Mouse (Mus musculus) adrenal gland, adult 8-10 months (tissue): ENCODE data around the gene Lrmda. TPM values are rescaled to one million over a fixed set of nuclear protein-coding genes. Genes with fewer than 3 reads are reported as not detected.
A peak's percentile ranks its signal among the peaks of the same experiment; 100 is the strongest.

Source experiments
- DNase-seq: peaks from one replicate; pipeline ENCODE4 v3.0.0; 2022
- total RNA-seq, 4 experiments: library from RNA; stranded (reverse); gene quantifications; 2 replicates each; pipeline ENCODE4 v1.2.4; 2022

The Lrmda gene
- total RNA-seq, 4 experiments from 2014 or later, result 3.4 to 8.5 (median 5.7) TPM

DNA sequence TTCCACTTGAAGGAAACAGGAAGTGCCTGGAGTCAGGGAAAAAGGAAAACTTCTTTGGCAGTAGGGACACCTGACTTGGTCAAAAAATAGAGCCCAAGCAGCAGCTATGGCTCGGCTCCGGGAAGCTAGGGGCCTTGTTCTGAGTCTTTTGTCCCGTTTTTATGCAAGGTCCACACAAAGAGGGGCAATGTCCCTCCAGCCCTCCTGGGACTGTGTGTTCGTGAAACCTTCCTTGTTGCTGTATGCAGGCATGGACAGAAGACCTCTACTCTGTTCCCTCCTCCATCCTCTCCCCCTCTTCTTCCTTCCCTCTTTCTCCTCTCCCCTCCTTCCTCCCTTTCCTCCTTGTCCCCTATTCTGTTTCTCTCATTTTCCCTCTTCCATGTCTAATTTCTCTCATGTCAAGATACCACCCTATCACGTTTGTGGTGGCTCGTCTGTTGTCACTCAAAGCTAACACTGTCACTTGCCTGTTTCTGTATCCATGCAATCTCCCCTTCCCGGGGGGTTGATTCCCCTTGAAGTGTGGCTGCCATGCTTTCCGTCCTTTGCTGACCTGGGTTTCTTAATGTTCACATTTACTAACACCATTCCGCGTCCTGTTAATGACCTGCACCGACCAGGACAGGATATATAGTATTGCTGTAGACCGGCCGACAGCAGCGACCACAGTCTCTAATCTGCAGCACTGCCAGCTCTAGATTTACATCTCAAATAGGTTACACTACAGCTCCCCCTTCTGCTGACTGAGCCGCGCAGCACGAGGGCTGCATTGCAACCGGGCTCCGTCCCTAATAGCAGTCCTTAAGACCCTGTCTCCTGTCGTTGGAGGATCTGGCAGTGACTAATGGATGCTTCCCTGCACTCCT, 788.4 kb downstream of the Lrmda start:
- peak; percentile 58 for DNase-seq

- no peak for DNase-seq
Measured at GRCm38 (mm10) chr14:22808595-22809166, 789.2 kb downstream of the Lrmda start.

GRCm38 (mm10) chr14:22809229-22809628, 789.7 kb downstream of the Lrmda start:
- no peak for DNase-seq

GRCm38 (mm10) chr14:22810531-22810930, 791.0 kb downstream of the Lrmda start:
- no peak for DNase-seq

DNA sequence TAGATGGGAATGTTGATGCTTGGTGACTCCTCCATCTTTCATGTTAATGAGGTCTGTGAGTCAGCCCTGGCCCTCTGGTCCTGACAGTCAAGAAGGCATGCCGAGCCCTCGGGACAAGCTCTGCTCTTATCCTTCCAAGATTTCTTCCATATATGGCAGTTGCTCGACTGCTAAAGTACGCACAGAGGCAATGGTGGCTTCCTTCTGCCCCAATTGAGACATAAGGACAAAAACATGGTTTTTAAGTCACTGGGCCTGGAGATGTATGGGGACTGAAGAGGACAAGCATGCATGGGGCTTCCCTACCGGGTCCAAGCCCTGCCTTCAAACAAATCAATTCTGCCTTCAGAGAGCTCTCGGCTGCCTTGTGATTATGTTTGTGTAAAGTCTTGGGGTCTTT, 793.3 kb downstream of the Lrmda start:
- no peak for DNase-seq

DNA sequence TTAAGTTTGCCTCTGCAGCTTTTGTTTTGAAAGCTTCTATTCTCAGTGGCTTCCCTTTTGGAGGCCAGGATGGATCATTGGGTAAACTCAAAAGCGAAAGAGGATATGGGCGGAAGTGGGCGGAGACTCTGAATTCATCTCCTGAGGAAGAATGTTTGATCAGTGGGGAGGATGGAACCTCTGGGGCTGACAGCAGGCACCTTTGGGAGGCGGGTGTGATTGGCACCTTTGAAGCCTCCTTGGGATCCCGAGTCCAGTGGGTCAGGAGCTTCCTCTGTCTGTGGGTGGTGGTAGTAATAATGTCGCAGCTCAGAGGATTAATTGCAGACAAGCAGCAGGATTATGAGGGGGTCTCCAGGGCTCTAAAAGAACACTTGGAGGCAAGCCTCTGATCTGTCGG, 793.9 kb downstream of the Lrmda start:
- no peak for DNase-seq

DNA sequence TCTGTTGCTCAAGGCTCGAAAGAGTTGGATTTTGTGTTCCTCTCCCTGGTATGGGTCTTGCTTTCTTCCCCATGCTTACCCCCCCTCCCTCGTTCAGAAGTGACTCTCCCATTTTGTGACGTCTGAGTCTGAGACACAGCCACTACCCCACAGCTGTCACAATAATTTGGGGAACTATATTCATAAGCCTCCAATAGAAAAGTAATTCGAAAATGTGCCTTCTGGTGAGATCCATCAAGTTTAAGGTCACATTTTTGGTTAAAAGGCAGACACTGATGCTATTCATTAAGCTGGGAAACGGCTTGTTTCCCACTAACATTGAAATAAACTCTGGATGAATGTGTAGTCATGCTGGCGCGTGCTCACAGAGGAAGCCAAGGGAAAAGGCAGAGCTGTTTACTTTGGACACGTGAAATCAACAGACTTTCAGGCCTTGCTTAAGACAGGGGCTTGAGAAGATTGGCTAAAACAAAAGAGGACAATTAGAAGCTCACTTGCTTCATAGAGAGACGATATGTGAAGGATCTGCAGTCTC, 795.4 kb downstream of the Lrmda start:
- DNase-seq, result no peak

- DNase-seq, result peak; percentile 35
Measured at GRCm38 (mm10) chr14:22817346-22818201, 798.1 kb downstream of the Lrmda start.

DNA sequence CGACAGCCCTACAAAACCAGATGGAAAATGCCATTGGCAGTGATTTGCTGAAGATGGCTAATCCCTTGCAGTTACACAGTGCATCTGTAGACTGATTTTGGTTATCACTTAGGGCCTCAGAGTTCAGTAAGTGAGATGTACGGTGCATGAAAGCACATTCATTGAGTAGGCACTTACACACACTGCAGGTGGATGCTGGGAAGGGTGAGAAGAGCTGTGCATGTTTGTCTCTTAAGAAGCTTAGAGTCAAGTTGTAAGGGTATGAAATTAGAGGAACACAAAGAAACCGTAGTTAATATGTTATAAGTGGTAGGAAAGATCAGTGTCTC, 798.7 kb downstream of the Lrmda start:
- DNase-seq, result no peak

- DNase-seq, result no peak
Measured at GRCm38 (mm10) chr14:22822942-22823341, 803.4 kb downstream of the Lrmda start.

DNA sequence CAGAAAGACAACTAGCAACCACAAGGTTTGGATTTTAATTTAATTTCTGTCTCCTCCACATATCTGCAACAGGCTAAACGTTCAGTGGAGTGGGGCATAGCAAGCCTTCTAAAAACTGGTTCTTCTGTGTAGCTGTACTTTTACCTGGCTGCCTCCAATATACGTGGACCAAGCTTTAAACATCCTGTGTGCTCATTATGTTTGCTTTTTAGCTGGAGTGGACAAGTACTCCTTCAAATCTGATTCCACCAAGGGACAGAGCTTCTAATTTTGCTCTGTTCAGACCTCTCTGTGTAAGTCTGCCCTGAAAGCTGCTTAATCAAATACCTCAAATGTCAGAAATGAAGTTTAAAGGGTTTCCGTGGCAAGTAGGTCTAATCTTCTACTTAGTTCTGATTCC, 807.3 kb downstream of the Lrmda start:
- no peak for DNase-seq

DNA sequence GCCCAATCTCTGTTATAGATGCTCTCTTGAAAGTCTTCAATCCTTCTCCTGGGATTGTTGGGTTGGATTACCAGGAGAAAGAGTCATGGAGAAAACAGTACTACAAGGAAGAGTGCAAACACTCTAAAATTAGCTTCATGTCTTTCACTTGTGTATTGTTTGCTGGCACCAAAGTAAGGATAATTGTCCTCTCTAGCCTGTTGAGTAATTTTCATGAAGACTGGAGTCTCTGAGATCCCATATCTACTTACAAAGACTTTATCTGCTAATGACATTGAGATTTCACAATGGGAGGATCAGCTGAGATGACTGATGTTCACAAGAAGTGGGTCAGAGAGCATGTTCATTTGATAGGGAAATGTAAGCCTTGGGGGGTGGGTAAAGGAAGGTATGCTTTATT, 817.5 kb downstream of the Lrmda start:
- no peak for DNase-seq

DNA sequence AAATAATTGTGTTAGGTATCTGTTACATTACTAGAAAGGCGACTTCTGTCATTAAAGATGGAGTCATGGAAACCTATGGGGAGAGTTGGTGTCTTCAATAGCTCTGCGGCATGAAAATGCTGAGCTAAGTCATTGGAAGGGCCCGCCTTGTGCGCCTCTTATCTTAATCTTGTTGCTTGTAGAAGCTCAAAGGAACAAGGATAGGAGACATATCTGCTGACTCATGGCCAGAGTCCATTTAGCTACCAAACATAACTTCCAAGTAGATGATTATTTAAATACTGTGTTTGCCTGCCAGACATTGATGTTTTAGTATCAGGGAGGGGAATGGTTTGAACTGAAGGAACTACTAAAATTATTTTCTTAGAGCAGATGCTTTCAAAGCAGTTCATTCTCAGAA, 821.6 kb downstream of the Lrmda start:
- no peak for DNase-seq

DNA sequence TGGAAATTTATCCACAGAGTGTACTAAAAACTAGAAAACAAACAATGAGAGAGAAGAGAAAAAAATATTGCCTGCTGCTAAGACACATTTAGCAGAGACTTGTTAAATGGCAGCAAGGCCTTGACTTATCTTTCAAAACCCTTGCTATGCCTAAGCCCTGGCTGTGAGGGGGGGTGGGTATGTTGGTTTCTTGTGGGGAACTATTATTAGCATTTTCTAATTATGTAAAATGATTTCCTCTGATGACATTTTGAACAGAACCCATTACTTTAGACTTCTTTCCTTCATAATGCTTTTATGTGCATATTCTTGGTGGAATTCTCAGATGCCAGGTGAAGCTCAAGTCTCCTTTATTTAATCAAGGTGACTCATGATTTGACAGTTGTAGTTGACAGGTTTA, 824.5 kb downstream of the Lrmda start:
- no peak for DNase-seq

DNA sequence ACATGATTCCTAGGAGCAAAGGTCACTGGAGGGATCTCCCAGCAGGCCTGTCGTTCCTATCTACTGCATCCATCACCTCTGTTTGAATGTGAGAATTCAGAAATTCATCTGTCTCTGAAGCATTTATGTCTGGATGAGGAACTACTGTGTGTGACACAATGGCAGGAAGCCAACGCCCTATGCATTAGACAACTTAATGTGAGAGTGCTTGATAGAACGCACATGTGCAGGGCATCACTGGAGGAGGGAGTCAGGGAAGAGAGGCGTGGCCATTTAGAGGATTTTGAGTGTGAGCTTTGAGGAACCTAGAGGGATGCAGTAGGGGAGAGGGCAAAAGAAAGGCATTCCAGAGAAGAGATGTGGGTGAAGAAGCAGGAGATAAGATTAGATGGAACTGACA, 825.9 kb downstream of the Lrmda start:
- DNase-seq, result no peak

- DNase-seq, result no peak
Measured at GRCm38 (mm10) chr14:22847011-22847786, 827.7 kb downstream of the Lrmda start.

DNA sequence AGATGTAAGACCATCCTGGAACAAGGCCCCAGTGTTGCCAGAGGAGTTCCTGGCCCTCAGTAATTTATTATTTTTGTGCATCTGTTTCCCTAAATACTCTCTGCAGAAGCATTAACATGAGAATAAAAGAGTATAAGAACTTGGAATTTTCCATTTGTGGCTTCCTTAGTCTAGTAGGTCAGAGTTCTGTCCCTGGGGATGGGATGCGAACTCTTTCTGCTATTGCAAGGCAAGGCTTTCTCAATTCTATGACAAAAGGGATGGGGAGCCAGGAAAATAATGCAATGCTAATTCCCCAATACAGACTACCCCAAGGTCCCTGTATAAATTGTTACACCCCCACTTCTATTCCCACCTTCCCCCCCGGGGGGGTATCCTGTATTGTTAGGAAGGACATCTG, 829.6 kb downstream of the Lrmda start:
- no peak for DNase-seq

DNA sequence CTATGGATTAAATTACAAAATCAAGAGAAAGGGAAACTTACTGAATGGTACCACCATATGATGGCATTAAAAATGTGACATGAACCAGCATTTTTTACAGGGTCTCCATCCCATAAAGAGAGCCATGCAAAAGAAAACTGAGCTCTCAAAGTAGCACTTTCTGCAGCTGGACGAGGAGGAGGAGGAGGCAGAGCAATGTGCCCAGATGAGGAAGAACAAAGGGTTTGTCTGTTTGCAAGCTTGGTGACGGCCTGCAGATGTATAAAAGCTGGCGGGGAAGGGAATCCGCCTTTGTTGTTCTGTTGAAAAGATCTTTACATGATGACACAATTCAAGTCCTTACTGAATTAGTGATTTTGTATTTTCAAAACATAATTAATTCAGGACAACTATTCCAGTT, 841.1 kb downstream of the Lrmda start:
- no peak for DNase-seq

DNA sequence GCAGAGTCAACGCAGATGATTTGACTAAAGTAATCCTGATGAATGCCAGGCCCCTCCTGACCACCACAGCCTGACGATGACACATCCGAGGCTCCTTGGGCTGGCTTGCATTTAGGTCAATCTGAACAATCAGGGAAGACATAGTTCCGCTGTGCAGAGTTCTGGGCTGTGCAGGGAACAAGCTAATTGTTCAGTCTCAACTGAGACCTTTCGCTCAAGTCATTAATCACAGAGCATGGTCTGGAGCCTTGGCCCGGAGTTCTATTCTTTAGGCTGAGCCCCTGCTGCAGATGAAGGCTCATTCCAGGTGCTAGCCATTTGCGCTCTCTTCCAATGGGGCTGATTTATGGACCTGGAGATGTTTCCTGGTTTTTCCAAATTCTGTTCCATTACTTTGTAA, 844.6 kb downstream of the Lrmda start:
- DNase-seq, result no peak

GRCm38 (mm10) chr14:22874584-22874983, 855.1 kb downstream of the Lrmda start:
- DNase-seq, result no peak

GRCm38 (mm10) chr14:22887182-22887581, 867.7 kb downstream of the Lrmda start:
- no peak for DNase-seq

DNA sequence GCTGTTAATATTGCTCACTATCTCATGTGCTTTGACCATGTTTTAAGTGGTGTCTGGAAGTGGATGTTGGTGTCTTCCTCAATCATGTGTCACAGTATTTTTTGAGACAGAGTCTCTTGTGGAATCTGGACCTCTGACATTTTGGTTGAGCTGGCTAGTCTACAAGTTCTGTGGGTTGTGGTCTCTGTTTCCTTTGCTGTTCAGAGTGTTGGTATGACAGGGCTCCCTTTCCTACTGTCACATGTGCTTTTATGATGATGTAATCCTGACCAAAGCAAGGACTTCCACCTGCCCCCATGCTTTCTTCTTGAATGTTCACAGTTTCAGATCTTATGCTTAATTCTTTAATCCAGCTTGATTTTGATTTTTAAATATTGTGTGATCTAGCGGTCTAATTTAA, 879.8 kb downstream of the Lrmda start:
- no peak for DNase-seq
